Mouse (Mus musculus): ENCODE results near the gene Rgcc.
A peak's percentile ranks its signal among the peaks of the same experiment; 100 is the strongest.

The Rgcc gene

DNA sequence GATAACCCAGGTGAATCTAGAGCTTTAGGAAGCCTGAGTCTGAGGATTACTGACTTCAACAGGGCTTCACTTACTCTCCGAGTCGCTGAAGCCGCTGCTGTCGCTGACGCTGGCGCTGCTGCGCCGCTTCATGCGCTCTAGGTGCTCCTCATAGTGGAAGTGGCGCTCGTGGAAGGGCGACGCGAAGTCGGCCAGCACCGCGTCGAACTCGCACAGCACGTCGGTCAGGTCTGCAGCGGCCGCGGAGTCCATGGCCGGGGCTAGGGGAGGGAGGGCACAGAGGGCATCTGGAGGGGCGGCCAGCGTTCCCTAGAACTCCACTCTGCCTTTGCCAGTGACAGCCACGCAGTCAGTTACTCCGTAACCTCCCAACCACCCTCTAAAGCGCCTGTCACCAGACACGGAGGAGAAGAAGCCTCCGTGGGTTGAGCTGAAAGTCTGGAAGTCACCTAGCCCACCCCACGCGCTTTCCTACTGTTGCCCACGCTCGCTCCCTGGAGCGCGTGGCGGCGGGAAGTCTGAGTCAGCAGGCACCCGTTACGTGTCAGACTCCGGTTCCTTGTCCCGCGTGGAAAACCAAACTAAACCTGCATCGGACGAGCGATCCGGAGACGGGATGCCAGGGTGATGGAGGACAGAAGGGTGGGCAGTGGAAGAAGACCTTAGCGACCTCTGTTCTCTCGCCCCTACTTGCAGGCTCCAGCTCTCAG, 649 bp downstream of the Rgcc start:
- no peak for DNase-seq (ENCODE audit: low read depth in 1 of 2, low spot score in 2 of 2)

DNA sequence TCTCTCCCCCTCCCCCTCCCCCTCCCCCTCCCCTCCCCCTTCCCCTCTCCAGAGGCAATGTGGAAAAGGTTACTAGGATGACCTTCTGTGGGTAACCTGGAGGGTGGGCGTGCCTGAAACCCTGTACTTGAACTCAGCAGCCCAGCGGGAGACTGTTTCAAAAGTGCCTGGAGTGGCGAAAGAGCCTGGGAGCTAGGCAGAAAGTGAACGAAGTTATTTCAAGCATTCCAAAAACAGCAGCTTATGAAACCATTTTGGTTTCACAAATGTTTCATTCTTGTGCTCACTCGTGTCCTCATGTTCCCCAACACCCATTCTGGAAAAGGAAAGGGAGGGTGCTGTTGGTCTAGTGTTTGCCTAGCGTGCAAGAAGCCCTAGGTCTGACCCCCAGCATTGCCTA, 1.6 kb downstream of the Rgcc start:
- no peak for DNase-seq (ENCODE audit: low read depth in 1 of 2, low spot score in 2 of 2)

DNA sequence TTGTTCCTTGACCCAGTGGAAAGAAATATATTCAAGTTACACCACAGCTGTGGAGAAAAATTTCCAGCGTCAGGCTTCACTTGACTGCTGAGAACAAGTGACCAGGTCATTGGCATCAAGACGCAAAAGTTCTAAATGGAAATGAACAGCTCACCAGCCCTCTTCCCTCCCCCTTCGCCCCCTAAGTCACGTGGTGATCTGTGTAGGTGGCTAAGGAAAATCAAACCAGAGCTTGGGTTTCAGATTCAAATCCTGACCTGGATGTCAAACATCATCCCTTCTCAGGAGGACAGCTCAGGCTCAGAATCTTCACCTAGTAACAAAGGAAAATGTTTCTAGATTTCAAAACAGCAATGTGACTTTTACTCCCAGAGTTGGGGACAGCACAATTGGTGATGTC, 2.2 kb downstream of the Rgcc start:
- DNase-seq (ENCODE audit: low read depth in 1 of 2, low spot score in 2 of 2) = no peak

DNA sequence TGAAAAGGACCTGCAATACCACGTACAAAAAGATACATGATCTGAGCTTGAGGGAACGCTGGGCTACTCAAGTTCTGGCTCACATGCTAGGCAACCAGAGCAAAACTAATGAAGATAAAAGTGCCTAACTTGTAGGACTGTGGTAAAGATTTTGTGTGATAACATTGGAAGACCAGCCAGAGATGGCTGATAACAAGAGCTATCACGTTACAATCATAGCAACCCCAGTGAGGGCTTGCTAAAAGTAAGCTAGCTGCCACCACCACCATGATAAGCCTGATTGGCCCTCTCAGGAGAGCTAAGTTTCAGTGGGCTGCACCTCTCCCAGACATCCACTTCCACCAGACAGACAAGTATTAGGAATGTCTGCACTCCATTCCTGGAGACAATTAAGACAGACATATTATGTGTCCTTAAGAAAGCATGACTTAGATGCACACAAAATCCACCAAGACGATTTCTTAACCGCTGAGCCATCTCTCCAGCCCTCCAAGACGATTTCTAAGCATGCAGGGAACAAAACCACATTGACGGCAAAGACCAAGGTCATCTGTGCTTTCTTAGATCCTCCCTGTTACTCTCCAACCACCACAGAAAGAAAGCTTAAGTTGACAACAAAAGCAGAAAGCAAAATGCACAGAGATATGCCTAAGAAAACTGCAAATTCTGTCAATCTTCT, 3.0 kb downstream of the Rgcc start:
- DNase-seq (ENCODE audit: low read depth in 1 of 2, low spot score in 2 of 2) = no peak

DNA sequence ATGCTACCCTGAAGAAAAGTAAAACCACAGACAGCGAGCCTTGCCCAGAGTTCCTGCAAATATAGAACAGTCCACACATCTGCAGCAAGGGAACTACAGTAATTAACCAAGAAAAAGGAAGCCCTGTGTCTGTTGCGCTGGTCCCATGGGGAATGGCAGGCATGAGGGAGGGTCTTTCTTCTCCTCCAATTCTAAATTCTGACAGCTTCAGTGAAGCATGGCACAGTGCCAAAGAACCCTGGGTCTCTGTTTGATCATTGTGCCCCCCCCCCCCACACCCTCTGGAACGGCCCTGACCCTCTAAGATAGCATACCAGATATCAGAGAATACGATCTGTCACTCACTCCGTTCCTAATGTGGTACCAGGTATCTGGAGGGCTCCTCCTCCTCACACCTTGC, 4.6 kb downstream of the Rgcc start:
- DNase-seq (ENCODE audit: low read depth in 1 of 2, low spot score in 2 of 2) = no peak

DNA sequence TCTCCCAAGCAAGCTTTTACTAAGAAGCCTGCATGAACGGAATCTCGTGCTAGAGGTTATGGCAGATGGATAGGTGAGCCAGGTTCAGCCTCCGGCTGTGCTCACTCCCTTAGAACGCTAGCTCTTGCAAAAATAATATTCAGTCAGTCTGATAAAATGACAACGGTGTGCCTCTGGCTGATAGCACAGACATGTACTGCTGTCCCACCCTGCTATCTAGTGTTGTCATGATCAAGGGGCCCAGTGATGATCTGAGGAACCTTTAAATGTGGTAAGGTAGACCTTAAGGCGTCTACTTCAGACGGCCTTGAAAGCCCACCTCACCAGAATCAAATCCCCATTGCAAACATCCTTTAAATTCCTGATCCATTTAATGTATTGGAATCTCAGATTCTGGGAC, 5.2 kb downstream of the Rgcc start:
- DNase-seq (ENCODE audit: low read depth in 1 of 2, low spot score in 2 of 2) = no peak

DNA sequence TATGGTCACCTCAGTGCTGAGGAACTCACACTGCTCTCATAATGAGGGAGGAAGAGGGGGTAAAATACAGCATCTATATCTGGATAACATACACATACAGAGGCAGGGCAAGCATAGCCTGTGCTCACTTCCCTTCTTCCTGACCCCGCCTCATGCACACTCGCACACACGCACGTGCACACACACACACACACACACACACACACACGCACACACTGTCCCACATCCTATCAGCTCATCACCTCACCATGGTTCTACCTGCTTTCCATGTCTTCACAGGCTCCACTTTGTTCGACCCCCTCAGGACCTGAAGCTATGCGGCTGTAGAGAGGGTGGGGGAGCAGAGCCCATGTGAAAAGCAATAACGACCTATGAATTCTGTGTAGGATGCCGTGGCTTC, 5.9 kb downstream of the Rgcc start:
- no peak for DNase-seq (ENCODE audit: low read depth in 1 of 2, low spot score in 2 of 2)

DNA sequence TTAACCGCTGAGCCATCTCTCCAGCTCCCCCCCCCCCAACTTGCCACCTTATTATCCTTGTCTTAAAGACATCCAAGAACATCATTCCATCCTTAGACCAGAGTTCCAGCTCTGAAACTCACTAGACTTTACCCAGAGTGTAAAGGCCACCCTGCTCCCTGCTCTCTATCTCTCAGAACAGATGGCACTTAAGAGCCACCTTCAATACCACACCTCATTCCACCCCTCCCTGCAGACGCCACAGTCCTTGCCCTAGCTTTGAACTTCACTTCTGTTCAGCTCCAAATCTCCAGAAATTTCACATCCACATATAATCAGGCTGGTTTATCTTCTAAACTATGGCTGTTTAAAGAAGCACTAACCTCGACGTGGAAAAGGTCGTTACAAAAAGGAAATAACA, 6.5 kb downstream of the Rgcc start:
- DNase-seq (ENCODE audit: low read depth in 1 of 2, low spot score in 2 of 2) = no peak

DNA sequence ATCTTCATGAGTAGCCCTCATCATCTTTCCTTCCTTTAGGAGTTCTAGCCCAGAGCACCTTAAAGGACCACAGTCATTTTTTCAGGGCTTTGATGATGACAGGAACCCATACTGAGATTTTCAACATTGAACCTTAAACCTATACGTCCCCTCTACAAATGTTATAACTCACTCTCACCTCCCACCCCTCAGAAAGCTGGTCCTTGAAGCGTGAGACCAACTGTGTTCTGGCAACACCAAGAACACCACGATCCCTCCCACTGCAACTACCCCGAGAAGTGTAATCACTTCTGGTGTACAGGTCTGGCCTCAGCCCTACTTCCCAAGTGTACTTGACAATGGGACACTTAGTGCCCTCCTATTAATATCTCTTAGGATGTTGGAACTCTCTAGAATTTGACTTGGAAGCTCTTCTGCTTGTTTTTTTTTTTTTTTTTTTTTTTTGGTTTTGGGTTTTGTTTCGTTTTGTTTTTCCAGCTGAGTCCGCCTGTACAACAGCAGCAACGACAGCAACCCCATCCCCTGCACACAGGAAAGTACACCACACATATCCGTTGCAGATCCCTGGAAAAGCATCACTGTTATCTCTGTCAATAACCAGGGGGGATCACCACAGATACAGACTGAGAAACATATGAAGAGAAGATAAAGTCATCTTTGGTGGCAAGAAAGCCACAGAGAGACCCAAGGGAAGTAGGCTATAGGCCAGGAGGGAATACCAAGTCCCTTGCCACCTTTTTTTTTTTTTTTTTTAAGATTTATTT, 7.2 kb downstream of the Rgcc start:
- DNase-seq (ENCODE audit: low read depth in 1 of 2, low spot score in 2 of 2) = no peak

DNA sequence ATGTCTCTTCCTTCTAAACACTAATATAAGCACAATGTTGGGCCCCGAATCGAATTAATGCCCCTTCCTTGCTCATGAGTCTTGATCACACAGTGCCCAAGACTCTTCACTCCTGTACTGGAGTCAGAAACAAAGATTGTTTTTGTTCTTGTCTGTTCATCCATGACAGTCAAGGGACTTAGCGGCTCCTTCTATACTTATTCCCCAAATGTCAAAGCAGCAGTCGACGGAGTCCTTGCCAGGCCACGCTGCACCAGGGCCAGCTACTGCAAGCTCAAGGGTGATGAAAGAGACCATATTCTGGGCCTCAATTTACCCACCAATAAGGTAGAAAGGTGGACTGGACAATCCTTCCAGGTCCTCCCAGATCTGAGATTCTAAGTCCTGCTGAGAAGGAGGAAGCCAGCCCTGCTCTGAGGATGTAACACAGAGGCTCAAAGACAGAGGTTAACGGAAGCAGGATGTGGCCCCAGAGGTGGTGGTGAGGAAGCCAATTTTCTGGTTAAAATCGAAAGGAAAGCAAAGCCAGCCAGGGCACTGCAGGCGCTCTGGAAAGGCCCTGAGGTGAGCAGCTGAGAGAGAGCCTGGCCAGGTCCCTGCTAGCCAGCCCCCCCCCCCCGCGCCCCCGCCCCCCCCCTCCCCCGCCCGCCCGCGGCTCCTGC, 8.2 kb downstream of the Rgcc start:
- peak in 1 of 2 experiments; percentile 20 for DNase-seq (ENCODE audit: low read depth in 1 of 2, low spot score in 2 of 2)

DNA sequence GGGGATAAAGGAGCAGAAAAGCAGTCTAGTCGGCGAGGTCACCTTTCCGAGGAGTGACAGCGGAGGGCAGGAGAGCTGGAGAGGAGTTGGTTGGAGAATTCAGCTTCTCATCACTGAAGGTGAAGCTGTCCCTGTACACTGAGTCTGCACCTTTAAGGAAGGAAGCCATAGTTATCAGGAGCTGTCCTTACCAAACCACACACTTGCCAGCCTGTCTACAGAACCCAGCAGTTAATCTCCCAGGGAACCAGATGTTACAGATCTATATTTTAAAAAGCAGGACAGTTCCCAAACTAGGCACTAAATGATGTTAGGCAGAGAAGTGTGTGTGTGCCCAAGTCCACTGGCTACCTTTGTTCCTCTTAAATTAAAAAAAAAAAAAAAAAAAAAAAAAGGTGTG, 9.8 kb downstream of the Rgcc start:
- DNase-seq (ENCODE audit: low read depth in 1 of 2, low spot score in 2 of 2) = no peak

DNA sequence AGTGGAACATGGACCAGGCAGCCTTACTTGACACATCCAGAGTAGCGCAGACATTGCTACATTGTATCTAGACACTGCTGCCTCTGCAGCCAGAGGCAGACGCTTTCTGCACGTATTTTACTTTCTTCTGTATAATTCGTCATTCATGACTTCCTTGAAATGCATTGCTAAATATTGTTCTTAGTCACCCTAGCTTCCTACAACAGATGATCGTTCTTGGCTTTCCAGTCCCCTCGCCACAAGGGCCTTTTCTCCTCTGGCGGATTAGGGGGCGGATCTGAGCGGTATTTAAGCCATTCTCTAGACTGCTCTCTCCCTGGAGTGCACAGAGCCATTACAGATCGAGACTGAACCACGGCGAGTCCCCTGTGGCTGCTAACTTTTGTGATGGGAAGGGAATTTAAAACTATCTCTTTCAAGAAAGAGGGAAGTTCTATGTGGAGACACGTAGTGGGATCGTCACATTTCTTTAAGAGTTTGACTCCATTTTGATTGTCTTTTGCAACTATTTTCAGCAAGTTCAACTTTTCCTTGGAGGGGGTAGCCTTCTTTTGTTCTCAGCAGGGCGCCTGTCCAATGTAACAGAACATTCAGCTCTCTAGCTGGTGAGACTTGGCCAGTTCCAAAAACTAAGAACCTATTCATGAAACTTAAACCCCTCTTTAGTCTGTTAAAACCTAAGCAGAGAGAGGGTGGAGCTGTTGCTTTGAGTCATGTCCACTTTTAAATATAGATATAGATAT, 10.6 kb downstream of the Rgcc start:
- peak in 1 of 2 experiments; percentile 40 for DNase-seq (ENCODE audit: low read depth in 1 of 2, low spot score in 2 of 2)

DNA sequence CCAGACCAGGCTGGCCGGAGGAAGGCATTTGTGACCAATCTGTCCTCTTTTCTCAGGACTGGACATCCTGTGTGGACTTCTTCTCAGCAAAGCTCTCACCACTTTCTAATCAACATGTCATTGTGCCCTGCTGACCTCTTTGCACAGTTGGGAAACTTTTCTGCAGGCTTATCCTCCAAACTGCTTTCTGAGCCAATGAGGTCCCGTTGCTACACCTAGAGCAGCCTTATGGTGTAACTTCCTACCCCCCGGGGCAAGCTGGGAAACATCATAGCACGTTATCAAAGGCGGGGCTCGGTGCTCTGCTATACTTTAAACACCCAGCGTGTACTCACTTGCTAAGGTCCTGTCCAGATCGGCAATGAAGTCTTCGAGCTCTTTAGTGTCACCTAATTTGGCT, 11.5 kb downstream of the Rgcc start:
- DNase-seq (ENCODE audit: low read depth in 1 of 2, low spot score in 2 of 2) = no peak

DNA sequence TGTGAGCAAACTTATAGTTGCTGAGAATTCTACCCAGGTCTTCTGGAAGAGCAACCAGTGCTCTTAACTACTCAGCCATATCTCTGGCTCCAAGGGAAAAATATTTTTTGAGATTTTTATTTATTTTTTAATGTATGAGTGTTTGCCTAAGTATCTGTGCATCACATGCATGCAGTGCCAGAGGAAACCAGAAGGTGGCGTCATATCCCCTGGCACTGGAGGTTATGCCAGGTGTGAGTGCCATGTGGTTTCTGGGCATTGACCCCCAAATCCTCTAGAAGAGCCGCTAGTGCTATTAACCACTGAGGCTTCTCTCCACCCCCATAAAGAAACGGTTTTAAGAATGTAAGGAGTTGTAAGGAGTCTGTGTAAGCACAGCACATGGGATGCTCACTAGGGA, 13.2 kb downstream of the Rgcc start:
- DNase-seq (ENCODE audit: low read depth in 1 of 2, low spot score in 2 of 2) = no peak

DNA sequence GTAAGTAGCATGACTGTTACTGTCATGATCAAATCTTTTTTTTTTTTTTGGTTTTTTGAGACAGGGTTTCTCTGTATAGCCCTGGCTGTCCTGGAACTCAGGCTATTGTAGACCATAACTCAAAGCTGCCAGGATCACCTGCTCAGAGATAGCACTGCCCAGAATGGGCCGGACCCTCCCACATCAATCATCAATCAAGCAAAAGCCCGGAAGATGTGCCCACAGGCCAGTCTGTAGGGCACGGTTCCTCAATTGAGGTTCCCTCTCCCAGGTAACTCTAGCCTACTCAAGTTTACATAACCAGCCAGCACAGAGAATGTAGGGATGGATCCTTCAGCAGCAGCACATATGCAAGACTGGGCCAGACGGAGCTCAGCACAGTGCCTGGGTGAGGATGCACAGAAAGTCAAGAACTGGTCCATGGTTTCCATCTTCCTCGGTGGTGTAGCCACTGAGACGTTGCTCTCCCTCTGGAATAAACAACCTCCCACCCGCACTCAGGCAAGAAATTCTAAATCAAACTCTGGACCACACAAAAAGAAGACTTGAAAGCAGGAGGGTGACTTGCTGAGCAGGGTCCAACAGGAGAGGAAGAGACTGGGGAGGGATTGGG, 14.1 kb downstream of the Rgcc start:
- no peak for DNase-seq (ENCODE audit: low read depth in 1 of 2, low spot score in 2 of 2)

DNA sequence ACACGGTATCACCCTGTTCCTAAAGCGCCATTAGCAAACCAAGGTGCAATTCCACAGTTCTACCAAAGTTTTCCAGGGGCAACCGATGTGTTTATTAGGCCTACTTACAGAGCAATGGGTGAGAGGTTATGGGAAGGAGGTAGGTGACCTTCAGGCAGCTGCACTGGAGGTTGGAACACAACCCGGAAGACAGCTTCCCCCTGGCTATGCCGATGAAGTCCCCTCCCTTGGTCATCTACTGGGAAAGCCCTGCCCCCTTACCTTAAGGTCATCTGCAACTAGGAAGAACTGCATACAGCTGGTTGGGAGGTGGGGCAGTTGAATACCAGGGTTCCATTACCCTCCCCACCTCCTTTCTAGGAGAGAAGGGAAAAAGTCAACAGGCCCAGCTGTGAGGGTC, 15.9 kb downstream of the Rgcc start:
- DNase-seq (ENCODE audit: low read depth in 1 of 2, low spot score in 2 of 2) = no peak

DNA sequence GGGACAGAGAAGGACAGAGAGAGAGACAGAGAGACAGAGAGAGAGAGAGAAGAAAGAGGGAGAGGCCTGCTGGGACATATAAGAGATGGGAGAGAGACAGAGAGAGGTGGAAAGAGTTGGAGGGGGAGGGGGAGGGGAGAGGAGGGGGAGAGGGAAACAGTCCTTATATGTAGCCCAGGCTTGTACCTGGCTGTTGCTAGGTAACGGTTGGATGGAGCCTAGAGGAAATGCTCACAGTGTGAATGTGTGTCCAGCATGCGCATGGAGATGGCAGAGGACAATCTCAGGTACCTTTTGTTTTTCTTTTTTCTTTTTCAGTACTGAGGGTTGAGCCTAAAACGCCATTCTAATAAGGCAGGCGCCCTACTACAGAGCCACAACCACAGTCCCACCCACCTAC, 16.8 kb downstream of the Rgcc start:
- DNase-seq (ENCODE audit: low read depth in 1 of 2, low spot score in 2 of 2) = no peak

DNA sequence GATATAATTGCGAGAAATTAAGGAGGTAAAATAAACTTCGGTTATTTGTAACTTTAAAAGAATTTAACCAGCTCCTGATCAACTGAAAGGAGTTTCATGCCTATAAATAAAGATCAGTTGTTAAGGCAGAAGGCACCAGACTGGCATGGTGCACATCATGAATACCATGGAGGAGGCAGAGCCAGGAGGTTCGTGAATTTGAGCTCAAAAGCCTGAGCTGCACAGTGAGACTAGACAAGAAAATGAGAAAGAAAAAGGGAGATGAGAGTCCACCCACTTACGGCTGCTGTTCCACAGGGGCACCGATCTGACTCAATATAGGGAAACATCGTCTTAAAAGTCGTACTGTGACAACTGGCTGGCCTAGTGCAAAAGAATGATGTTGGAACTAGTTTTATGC, 17.5 kb downstream of the Rgcc start:
- DNase-seq (ENCODE audit: low read depth in 1 of 2, low spot score in 2 of 2) = no peak

DNA sequence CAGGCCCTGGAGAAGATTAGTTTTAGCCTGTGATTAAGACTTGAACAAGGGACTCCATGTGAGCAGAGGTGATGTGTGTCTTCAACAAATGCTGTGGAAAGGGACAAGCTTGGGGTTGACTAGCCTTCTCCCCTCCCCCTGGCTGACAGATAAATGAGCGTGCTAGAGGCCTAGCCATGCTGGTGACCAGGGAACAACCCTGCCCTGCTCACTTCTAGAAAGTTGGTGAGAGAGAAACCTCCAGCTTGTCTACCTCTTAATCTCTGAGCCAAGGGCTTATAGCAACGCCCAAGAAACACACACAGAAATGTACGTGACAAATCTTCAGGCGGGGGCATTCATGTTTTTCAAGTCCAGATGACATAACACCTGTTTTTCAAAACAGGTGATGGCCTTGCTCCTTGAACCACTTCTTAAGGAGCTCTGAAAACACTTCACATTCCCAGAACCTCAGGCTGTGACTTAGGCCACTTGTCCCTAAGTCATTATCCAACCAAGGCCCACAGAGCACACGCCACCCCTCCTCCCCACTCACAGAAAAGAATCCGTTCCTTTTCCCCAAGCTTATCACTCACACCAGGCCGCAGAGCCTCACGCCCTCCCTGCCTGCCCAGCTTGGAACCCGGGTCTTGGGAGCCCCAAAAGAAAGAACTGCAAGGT, 19.4 kb downstream of the Rgcc start:
- no peak for DNase-seq (ENCODE audit: low read depth in 1 of 2, low spot score in 2 of 2)

DNA sequence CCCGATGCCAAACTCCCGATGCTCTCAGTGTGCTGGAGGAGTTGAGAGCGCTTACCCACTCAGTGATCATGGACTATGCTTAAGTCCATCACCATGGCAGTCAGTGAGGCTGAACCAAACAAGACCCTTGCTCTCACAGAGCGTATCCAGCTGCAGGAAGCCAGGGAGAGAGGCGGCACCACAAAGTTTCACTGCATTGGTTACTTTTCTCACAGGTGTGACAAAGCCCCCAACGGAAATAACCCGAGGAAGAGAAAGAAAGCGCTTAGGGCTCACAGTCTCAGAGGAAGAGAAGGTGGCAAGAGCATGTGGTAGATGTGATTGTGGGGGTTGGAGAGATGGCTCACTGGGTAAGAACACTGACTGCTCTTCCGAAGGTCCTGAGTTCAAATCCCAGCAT, 21.0 kb downstream of the Rgcc start:
- no peak for DNase-seq (ENCODE audit: low read depth in 1 of 2, low spot score in 2 of 2)

Data from monocyte, adult 2 months (primary cell).